Mouse (Mus musculus) thymus, postnatal 10 days (tissue): Measurements from ENCODE around the gene Cox6b2.

Source experiments
- DNase-seq, 2 experiments: peaks; one replicate each; pipeline ENCODE4 v3.0.0; 2021; ENCODE audit warnings: low spot score in 2 of 2

Gene Cox6b2

GRCm38 (mm10) chr7:4719276-4719675, 33.6 kb downstream of the Cox6b2 start:
- DNase-seq, result no peak

- DNase-seq, result no peak
Measured at GRCm38 (mm10) chr7:4716955-4717354, 35.9 kb downstream of the Cox6b2 start.

- DNase-seq, result no peak
Measured at GRCm38 (mm10) chr7:4712594-4712993, 40.3 kb downstream of the Cox6b2 start.

GRCm38 (mm10) chr7:4705098-4705497, 47.8 kb downstream of the Cox6b2 start:
- DNase-seq, result no peak

GRCm38 (mm10) chr7:4703195-4703594, 49.7 kb downstream of the Cox6b2 start:
- DNase-seq, result no peak

GRCm38 (mm10) chr7:4702334-4702733, 50.6 kb downstream of the Cox6b2 start:
- no peak for DNase-seq
